Mouse (Mus musculus) liver, adult 2 months (tissue): ENCODE results near the gene Ccdc88c. TPM values are rescaled to one million over a fixed set of nuclear protein-coding genes. Genes with fewer than 3 reads are reported as not detected.

Experiments used
- DNase-seq: peaks from one replicate; pipeline ENCODE4 v3.0.0-alpha.2; 2011; ENCODE audit warnings: low read depth, low spot score; ENCODE audit errors: extremely low read depth
- H3K27ac ChIP-seq: fragments of 200-500 bp; replicated peaks from 2 replicates; pipeline ENCODE4 v1.5.1; 2012; ENCODE audit warnings: low read depth, mild to moderate bottlenecking, control low read depth, inconsistent platforms, low read length; ENCODE audit not compliant: insufficient read depth
- H3K27me3 ChIP-seq: fragments of 200-500 bp; 2 replicates; pipeline ENCODE4 v1.6.1; 2012; ENCODE audit warnings: mild to moderate bottlenecking, moderate library complexity, low read length, inconsistent platforms; ENCODE audit not compliant: control insufficient read depth, insufficient read depth
- H3K36me3 ChIP-seq: fragments of 200-500 bp; 2 replicates; pipeline ENCODE4 v1.6.1; 2012; ENCODE audit warnings: low read length, inconsistent platforms; ENCODE audit not compliant: control insufficient read depth, insufficient read depth
- H3K4me1 ChIP-seq: fragments of 200-500 bp; 2 replicates; pipeline ENCODE4 v1.6.1; 2011; ENCODE audit warnings: low read length; ENCODE audit not compliant: control insufficient read depth, insufficient read depth
- H3K4me3 ChIP-seq: fragments of 200-500 bp; 2 replicates; pipeline ENCODE4 v1.5.1; 2011; ENCODE audit warnings: low read depth, mild to moderate bottlenecking, control low read depth, low read length, moderate library complexity; ENCODE audit not compliant: insufficient read depth
- H3K79me2 ChIP-seq: fragments of 200-500 bp; 2 replicates; pipeline ENCODE4 v1.6.1; 2012; ENCODE audit warnings: inconsistent platforms, mild to moderate bottlenecking, low read length, moderate library complexity; ENCODE audit not compliant: control insufficient read depth, insufficient read depth
- H3K9ac ChIP-seq: fragments of 200-500 bp; 2 replicates; pipeline ENCODE4 v1.6.1; 2012; ENCODE audit warnings: low read depth, mild to moderate bottlenecking, control low read depth, inconsistent platforms, low read length
- CTCF ChIP-seq: fragments of 200-500 bp; IDR thresholded peaks from 2 replicates; pipeline ENCODE4 v1.5.1; 2011; ENCODE audit warnings: low read depth, low read length, control low read depth
- POLR2A ChIP-seq: fragments of 200-500 bp; IDR thresholded peaks from 2 replicates; pipeline ENCODE4 v1.6.1; 2011; ENCODE audit warnings: low read length, control low read depth; ENCODE audit not compliant: insufficient read depth; ENCODE audit errors: extremely low read depth
- WGBS: fragments of 180-500 bp; shearing (Covaris S2); methylation state at CpG from one replicate; pipeline ENCODE4 v1.1.7; 2018; 5-methylcytosine and 5-hydroxymethylcytosine counted together
- polyA plus RNA-seq: library from polyadenylated mRNA; depleted of rRNA; stranded (reverse); fragments of >200 nt; gene quantifications from 2 replicates; pipeline ENCODE4 v1.2.3, GENCODE M21; 2012
- total RNA-seq: library from RNA; depleted of rRNA; stranded (reverse); fragments of >200 nt; gene quantifications from 2 replicates; pipeline ENCODE4 v1.2.3, GENCODE M21; 2014

Gene Ccdc88c
- total and polyA plus RNA-seq, 2 experiments = 1.1 to 1.3 TPM

DNA sequence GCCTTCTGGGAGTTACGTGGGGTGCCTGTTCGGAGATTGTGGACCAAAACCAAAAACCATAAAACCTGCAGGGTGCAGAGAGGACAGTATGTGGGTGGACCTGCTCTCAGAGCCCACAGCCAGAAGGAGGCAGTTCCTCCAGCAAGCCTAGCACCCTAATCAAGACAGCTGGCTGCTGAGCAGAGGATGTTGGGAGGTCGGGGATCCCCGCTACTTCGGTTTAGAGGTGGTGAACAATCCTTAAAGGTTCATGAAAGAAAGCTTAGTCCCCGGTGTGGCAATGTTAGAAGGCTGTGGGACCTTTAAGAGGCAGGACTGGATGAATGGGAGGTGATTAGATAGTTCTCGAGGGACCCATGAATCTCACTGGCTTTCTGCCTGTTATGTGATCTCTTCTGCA lies 36.4 kb downstream of the Ccdc88c start:
- no peak for TF ChIP-seq CTCF
- no peak for TF ChIP-seq POLR2A
- Histone ChIP-seq H3K36me3 (no peaks in the 10 kb centered on the region), H3K27ac (no peak overlapping the region), H3K4me3 (no peak overlapping the region), H3K79me2 (0 out of 2 replicates have a peak, but pooled peaks cover 3% of the 10 kb centered on the region), H3K27me3 (no peaks in the 10 kb centered on the region), H3K4me1 (peaks cover 6% of the 10 kb centered on the region), H3K9ac (no peak overlapping the region)
- 82% methylated on average over 7 of the region's 7 CpGs for WGBS
- DNase-seq = no peak

DNA sequence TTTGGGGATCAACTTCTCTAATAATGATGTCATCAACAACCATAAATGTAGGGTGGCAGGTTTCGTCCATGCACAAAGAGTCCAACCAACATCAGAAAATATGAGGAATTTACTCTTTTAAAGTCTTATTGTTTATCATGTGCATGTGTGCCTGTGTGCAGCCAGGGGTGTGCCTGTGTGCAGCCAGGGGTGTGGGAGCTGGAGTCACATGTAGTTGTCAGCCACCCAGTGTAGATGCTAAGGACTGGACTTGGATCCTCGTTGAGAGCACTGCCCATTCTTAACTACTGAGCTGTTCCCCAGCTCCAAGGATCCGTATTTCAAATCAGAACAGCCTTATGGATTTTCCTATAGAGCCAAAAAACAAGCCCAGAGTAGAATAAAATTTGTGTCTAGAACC lies 37.7 kb downstream of the Ccdc88c start:
- 0 out of 2 replicates have a peak, but pooled peaks cover 3% of the 10 kb centered on the region for H3K79me2 ChIP-seq
- H3K4me1 ChIP-seq = peaks cover 4% of the 10 kb centered on the region
- no peak overlapping the region for H3K4me3 ChIP-seq
- no peak for TF ChIP-seq POLR2A
- no peak for TF ChIP-seq CTCF
- no peak overlapping the region for H3K27ac ChIP-seq
- no peak for DNase-seq
- no peaks in the 10 kb centered on the region for H3K27me3 ChIP-seq
- no peaks in the 10 kb centered on the region for H3K36me3 ChIP-seq
- no peak overlapping the region for H3K9ac ChIP-seq
- WGBS = 81% methylated on average over 3 of the region's 3 CpGs

DNA sequence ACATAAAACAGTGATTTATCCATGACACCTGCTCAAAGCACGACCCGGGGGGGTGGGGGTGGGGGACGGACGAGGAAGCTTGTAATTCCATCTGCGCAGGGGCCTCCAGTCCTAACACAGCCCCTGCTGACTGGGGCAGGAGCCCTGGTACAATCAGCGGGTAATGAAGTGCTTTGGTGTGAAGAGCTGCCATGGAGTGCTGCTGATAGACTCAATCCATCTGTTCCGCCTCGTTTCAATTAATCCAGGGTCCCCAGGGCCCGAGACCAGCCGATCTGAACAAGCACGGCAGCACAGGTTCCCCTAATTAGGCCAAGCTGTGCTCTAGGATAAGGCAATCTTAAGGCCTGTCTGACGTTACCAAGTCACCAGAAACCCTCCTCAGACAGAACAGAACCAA lies 38.6 kb downstream of the Ccdc88c start:
- TF ChIP-seq POLR2A (no peak), CTCF (no peak)
- WGBS = 81% methylated on average over 12 of the region's 12 CpGs
- H3K4me3 ChIP-seq = no peak overlapping the region

DNA sequence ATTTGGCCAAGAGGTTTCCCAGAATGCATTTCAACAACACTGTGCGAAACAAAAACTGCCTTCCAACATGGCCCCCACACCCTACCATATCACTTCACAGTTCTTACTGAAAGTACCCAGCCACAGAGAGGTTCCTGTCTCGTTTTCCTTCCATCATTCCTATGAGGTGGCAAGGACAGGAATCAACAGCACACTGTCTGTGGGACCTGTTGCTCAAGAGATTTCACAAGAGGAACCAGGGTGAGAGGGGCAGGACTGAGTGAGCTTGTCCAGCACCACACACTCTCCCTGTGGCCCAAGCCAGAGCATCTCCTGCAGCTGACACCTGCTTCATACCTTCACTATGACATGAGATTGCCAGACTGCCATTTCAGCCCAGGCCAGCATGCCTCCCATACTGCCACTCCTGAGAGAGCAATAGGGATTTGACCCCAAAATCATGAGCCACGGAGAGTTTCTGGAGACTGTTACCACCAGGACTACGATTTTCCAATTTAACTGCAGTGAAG lies 39.0 kb downstream of the Ccdc88c start:
- peak; percentile 56 for DNase-seq
- no peaks in the 10 kb centered on the region for H3K27me3 ChIP-seq
- no peak overlapping the region for H3K4me3 ChIP-seq
- TF ChIP-seq CTCF (no peak), POLR2A (no peak)
- no peaks in the 10 kb centered on the region for H3K36me3 ChIP-seq
- 0 out of 2 replicates have a peak, but pooled peaks cover 3% of the 10 kb centered on the region for H3K79me2 ChIP-seq
- no peak overlapping the region for H3K27ac ChIP-seq
- no peak overlapping the region for H3K9ac ChIP-seq
- 65% methylated on average over 4 of the region's 4 CpGs for WGBS
- no peaks in the 10 kb centered on the region for H3K4me1 ChIP-seq

More for the DNA sequence above, 38.6 kb downstream of the Ccdc88c start:
- no peak overlapping the region for H3K9ac ChIP-seq
- 0 out of 2 replicates have a peak, but pooled peaks cover 3% of the 10 kb centered on the region for H3K79me2 ChIP-seq
- no peaks in the 10 kb centered on the region for H3K27me3 ChIP-seq
- no peaks in the 10 kb centered on the region for H3K36me3 ChIP-seq
- H3K27ac ChIP-seq = no peak overlapping the region
- no peaks in the 10 kb centered on the region for H3K4me1 ChIP-seq
- DNase-seq = no peak

DNA sequence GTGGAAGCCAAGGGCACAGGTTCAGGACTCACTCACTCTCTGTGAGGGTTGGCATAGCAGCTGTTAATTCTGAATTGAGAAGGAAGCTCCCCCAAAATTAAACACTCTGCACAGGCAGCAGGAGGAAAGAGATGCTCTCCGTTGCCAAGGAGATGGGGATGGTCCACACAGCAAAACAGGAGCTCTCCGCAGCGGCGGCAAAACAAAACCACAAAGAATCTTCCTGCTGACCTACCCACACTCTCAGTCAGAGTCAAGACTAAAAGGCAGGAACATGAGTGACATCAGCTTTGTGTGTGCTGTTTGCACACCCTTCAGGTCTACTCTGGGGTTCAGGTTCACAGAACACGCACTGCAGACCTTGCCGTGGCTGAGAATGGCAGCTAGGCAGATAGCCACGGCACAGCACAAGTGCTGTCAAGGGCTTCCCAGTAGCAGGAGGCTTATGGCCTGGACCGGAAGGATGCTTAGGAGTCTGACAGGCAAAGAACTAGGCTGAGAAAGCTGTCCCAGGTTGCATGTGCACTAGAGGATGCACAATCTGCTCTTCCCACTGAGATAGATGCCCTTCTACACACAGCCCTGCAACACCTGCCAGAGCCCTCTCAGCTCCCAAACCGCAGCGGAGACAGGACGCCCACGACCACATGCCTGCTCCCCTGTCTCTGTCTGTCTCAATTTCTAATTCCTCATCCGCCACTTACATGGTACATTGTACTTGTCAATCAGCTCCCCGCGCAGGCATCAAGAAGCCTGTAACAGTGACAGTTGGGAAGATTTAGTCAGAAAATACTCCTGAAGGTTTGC lies 40.3 kb downstream of the Ccdc88c start:
- no peaks in the 10 kb centered on the region for H3K36me3 ChIP-seq
- WGBS = 91% methylated on average over 15 of the region's 15 CpGs
- H3K79me2 ChIP-seq = 0 out of 2 replicates have a peak, but pooled peaks cover 3% of the 10 kb centered on the region
- no peaks in the 10 kb centered on the region for H3K27me3 ChIP-seq
- no peak overlapping the region for H3K27ac ChIP-seq
- no peak overlapping the region for H3K9ac ChIP-seq
- TF ChIP-seq POLR2A (no peak), CTCF (no peak)
- H3K4me1 ChIP-seq = no peaks in the 10 kb centered on the region
- DNase-seq = no peak
- H3K4me3 ChIP-seq = no peak overlapping the region

DNA sequence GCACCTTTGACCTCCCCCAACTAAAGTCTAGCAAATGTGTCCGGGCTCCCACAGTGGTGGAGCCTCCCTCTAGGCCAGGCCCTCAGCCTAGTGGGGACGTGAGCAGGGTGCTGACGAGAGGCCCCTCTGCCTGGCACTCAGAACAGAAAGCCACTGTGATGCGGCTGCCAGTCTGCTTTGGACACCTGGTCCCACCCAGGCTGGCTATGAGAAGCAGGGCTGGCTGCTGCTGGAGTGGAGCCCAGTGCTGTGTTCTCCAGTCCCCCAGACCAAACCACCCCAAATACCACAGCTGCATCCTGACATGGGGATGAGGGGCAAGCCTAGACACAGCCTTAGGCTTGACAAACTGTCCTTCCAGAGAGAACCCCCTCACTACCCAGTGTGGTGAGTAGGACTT lies 42.4 kb downstream of the Ccdc88c start:
- WGBS = 86% methylated on average over 4 of the region's 4 CpGs
- H3K27ac ChIP-seq = no peak overlapping the region
- no peaks in the 10 kb centered on the region for H3K4me1 ChIP-seq
- 0 out of 2 replicates have a peak, but pooled peaks cover 3% of the 10 kb centered on the region for H3K79me2 ChIP-seq
- no peaks in the 10 kb centered on the region for H3K36me3 ChIP-seq
- TF ChIP-seq CTCF (no peak), POLR2A (no peak)
- no peaks in the 10 kb centered on the region for H3K27me3 ChIP-seq
- DNase-seq = no peak
- no peak overlapping the region for H3K9ac ChIP-seq
- H3K4me3 ChIP-seq = no peak overlapping the region
